Mouse (Mus musculus): Measurements from ENCODE around the gene Ltbp2. TPM values are rescaled to one million over a fixed set of nuclear protein-coding genes. Genes with fewer than 3 reads are reported as not detected.

The Ltbp2 gene
- polyA plus RNA-seq, 1 experiment from 2014 or later = 0.08 TPM

DNA sequence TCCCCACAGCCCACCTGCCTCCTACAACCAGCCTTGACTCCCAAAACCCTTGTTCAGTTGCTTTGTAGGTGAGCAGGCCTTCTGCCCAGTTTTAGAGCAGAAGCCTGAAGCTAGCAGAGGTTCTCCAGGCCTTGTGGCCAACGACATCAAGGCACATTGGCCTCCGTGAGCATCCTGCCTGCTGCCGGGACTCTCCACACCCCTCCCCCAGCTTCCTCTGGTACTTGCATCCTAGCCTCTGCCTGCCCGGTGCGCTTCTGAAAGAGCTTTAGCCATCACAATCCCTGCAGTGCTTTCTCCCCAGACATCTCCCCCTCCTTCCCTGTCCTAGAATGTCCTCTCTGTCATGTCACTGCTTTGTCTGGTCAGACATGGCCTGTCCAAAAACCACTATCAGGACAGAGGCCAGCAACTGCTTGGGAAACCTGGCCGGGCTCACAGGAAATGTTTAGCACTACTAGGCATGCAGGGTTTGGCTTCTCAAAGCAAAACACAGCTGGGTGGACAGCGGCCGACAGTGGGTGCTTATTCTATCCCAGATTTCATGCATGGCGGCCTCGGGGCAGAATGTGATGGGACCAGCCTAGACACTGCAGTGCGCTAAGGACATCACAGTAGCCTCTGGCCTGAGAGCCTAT, 24.8 kb downstream of the Ltbp2 start:
- ATAC-seq (ENCODE audit: low FRiP score, low TSS enrichment) = no peak
- WGBS = 43% methylated on average over 11 of the region's 11 CpGs
- no peak overlapping the region for H3K27ac ChIP-seq (ENCODE audit: low read depth, low read length)

DNA sequence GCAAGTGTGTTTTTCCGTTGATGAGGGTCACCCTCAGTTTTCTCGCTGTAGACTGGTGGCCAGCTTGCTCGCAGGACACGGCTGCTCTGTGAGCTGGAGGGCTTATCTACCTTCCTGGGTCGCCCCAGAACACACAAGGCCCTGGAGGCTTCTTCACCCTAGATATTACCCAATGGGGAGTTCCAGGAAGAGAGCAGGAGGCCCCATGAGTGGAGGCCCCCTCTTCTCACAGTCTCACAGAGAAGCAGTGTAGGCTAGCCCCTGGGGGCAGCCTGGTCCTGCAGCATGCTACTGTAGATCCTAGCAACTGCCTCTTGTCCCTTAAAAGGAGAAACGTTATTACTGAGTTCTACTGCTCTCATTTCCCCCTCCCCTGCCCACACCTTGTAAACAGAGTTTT, 28.4 kb downstream of the Ltbp2 start:
- Histone ChIP-seq H3K4me3 (ENCODE audit: low read length) (no peak overlapping the region), H3K27ac (ENCODE audit: low read depth, low read length) (peak overlapping the region; percentile 20; the same call in 1 of the 2 replicates), H3K9ac (ENCODE audit: low read depth, low read length) (no peak overlapping the region), H3K4me1 (ENCODE audit: control insufficient read depth, insufficient read depth, low read length) (peaks cover 36% of the 10 kb centered on the region), H3K36me3 (ENCODE audit: control insufficient read depth, insufficient read depth, low read length) (no peaks in the 10 kb centered on the region), H3K9me3 (ENCODE audit: control insufficient read depth, low read length) (no peaks in the 10 kb centered on the region), H3K4me2 (replicated peaks; ENCODE audit: low read depth, low read length) (no peak overlapping the region; the same call in 1 of the 2 replicates), H3K27me3 (ENCODE audit: control insufficient read depth, insufficient read depth, low read length) (peaks cover 3% of the 10 kb centered on the region; the same call in 1 of the 2 replicates)
- ATAC-seq (ENCODE audit: low FRiP score, low TSS enrichment) = peak; percentile 45
- WGBS = 13% methylated on average over 6 of the region's 6 CpGs

More for the DNA sequence above, 24.8 kb downstream of the Ltbp2 start:
- Histone ChIP-seq H3K9me3 (ENCODE audit: control insufficient read depth, low read length) (no peaks in the 10 kb centered on the region), H3K4me3 (ENCODE audit: low read length) (no peak overlapping the region), H3K4me1 (ENCODE audit: control insufficient read depth, insufficient read depth, low read length) (peaks cover 25% of the 10 kb centered on the region), H3K27me3 (ENCODE audit: control insufficient read depth, insufficient read depth, low read length) (peaks cover 3% of the 10 kb centered on the region; the same call in 1 of the 2 replicates), H3K9ac (ENCODE audit: low read depth, low read length) (no peak overlapping the region), H3K36me3 (ENCODE audit: control insufficient read depth, insufficient read depth, low read length) (no peaks in the 10 kb centered on the region), H3K4me2 (replicated peaks; ENCODE audit: low read depth, low read length) (no peak overlapping the region)

GRCm38 (mm10) chr12:84847480-84847879, 28.9 kb downstream of the Ltbp2 start:
- ATAC-seq (ENCODE audit: low FRiP score, low TSS enrichment) = peak; percentile 92
- Histone ChIP-seq H3K9ac (ENCODE audit: low read depth, low read length) (no peak overlapping the region), H3K4me2 (replicated peaks; ENCODE audit: low read depth, low read length) (peak overlapping the region; percentile 32), H3K9me3 (ENCODE audit: control insufficient read depth, low read length) (no peaks in the 10 kb centered on the region), H3K27me3 (ENCODE audit: control insufficient read depth, insufficient read depth, low read length) (peaks cover 3% of the 10 kb centered on the region; the same call in 1 of the 2 replicates), H3K4me1 (ENCODE audit: control insufficient read depth, insufficient read depth, low read length) (peaks cover 36% of the 10 kb centered on the region), H3K27ac (ENCODE audit: low read depth, low read length) (peak overlapping the region; percentile 20; the same call in 1 of the 2 replicates), H3K4me3 (ENCODE audit: low read length) (no peak overlapping the region), H3K36me3 (ENCODE audit: control insufficient read depth, insufficient read depth, low read length) (no peaks in the 10 kb centered on the region)
- WGBS = 4% methylated on average over 7 of the region's 7 CpGs

DNA sequence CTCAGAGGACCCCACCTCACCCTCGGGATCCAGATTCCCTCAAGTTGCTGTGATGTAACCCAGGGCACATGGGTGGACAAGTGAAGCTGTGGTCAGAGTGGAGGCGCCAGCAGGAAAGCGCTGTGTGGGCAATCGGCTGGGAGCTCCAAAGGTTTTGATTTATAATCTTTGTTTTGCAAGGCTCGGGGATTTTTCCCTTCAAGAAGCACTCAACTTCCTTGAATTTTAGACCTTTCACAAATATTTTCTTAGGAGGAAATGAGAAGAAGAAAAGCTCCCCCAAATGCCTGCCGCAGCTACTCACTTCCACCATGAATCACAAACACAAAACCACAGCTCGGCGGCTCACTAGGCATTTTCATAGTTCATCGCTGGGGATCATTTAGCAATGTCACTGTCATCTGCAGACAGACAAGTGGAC, 29.7 kb downstream of the Ltbp2 start:
- H3K4me2 ChIP-seq (replicated peaks; ENCODE audit: low read depth, low read length) = peak overlapping the region; percentile 23; the same call in 1 of the 2 replicates
- no peaks in the 10 kb centered on the region for H3K9me3 ChIP-seq (ENCODE audit: control insufficient read depth, low read length)
- no peaks in the 10 kb centered on the region for H3K36me3 ChIP-seq (ENCODE audit: control insufficient read depth, insufficient read depth, low read length)
- no peak overlapping the region for H3K4me3 ChIP-seq (ENCODE audit: low read length)
- ATAC-seq (ENCODE audit: low FRiP score, low TSS enrichment) = no peak
- H3K27ac ChIP-seq (ENCODE audit: low read depth, low read length) = no peak overlapping the region
- 10% methylated on average over 9 of the region's 9 CpGs for WGBS
- peaks cover 33% of the 10 kb centered on the region for H3K4me1 ChIP-seq (ENCODE audit: control insufficient read depth, insufficient read depth, low read length)
- peaks cover 3% of the 10 kb centered on the region; the same call in 1 of the 2 replicates for H3K27me3 ChIP-seq (ENCODE audit: control insufficient read depth, insufficient read depth, low read length)
- no peak overlapping the region for H3K9ac ChIP-seq (ENCODE audit: low read depth, low read length)

GRCm38 (mm10) chr12:84842706-84843105, 33.6 kb downstream of the Ltbp2 start:
- Histone ChIP-seq H3K4me2 (replicated peaks; ENCODE audit: low read depth, low read length) (no peak overlapping the region), H3K27ac (ENCODE audit: low read depth, low read length) (no peak overlapping the region), H3K27me3 (ENCODE audit: control insufficient read depth, insufficient read depth, low read length) (no peaks in the 10 kb centered on the region), H3K4me3 (ENCODE audit: low read length) (no peak overlapping the region), H3K9ac (ENCODE audit: low read depth, low read length) (no peak overlapping the region), H3K36me3 (ENCODE audit: control insufficient read depth, insufficient read depth, low read length) (no peaks in the 10 kb centered on the region), H3K9me3 (ENCODE audit: control insufficient read depth, low read length) (no peaks in the 10 kb centered on the region), H3K4me1 (ENCODE audit: control insufficient read depth, insufficient read depth, low read length) (peaks cover 21% of the 10 kb centered on the region)
- ATAC-seq (ENCODE audit: low FRiP score, low TSS enrichment) = no peak
- 48% methylated on average over 6 of the region's 6 CpGs for WGBS

DNA sequence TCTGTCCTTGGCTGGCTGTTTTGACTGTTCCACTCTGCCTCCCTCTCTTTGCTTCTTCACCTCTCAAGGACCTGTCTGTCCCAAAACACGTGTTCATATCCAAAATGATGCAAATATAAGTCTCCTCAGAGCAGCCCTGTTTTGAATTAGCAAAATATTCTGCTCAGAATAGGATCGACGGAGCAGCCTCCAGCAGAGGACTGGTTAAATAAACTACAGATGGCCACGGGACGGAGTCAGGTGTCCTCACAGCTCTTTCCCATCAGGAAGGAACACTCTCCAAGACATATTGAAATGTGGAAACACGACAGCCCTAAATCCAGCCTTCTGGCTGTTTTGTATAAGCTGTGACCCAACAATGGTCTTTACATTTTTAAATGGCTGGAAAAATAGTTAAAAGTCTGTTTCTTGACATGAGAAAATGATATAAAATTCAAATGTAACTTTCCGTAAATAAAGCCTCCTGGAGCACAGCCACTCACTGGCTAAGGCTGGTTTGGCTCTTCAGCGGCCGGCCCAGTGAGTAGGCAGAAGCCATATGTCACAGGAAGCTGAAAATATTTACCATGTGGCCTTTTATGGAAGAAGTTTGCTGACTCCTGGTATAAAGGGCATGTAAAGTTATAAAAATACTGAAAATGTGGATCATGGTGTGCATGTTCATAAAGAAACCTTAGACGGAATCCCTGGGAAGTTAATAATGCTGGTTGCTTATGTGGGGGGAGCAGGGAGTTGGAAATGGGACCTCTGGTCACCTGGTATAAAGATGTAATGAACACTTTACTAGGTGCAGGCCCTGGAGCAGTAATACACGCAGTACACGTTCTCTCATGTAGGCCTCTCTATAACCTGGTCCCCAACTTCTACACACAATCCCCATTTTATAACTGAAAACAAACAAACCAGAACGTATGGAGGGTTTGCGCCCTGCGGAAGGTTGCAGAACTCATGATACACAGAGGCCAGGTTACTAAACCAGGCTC, 34.9 kb downstream of the Ltbp2 start:
- no peaks in the 10 kb centered on the region for H3K27me3 ChIP-seq (ENCODE audit: control insufficient read depth, insufficient read depth, low read length)
- no peaks in the 10 kb centered on the region for H3K9me3 ChIP-seq (ENCODE audit: control insufficient read depth, low read length)
- WGBS = 64% methylated on average over 15 of the region's 15 CpGs
- H3K9ac ChIP-seq (ENCODE audit: low read depth, low read length) = no peak overlapping the region
- H3K4me1 ChIP-seq (ENCODE audit: control insufficient read depth, insufficient read depth, low read length) = peaks cover 11% of the 10 kb centered on the region
- no peak for ATAC-seq (ENCODE audit: low FRiP score, low TSS enrichment)
- no peak overlapping the region for H3K27ac ChIP-seq (ENCODE audit: low read depth, low read length)
- H3K4me3 ChIP-seq (ENCODE audit: low read length) = no peak overlapping the region
- H3K4me2 ChIP-seq (replicated peaks; ENCODE audit: low read depth, low read length) = no peak overlapping the region
- no peaks in the 10 kb centered on the region for H3K36me3 ChIP-seq (ENCODE audit: control insufficient read depth, insufficient read depth, low read length)

DNA sequence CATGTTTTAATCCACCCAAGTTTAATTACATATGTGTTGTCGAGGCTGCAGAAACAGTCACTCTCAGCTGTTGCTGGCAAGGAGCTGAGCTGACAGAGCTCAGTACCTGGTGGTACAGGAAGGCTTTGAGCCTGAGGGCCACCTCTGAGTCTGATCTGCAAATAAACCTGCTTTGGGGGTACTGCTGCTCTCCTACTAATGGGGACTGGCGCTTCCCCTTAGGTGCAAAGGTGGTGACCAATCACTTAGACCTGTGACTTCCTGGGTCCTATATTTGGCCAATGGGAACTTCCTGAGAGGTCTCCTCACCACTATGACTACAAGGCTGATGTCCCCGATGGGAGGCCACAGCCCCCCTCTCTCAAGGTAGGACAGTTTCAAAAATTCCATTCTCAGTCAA, 35.6 kb downstream of the Ltbp2 start:
- Histone ChIP-seq H3K4me1 (ENCODE audit: control insufficient read depth, insufficient read depth, low read length) (peaks cover 5% of the 10 kb centered on the region; the same call in 1 of the 2 replicates), H3K4me2 (replicated peaks; ENCODE audit: low read depth, low read length) (no peak overlapping the region), H3K27me3 (ENCODE audit: control insufficient read depth, insufficient read depth, low read length) (no peaks in the 10 kb centered on the region), H3K4me3 (ENCODE audit: low read length) (no peak overlapping the region), H3K27ac (ENCODE audit: low read depth, low read length) (no peak overlapping the region), H3K9me3 (ENCODE audit: control insufficient read depth, low read length) (no peaks in the 10 kb centered on the region), H3K36me3 (ENCODE audit: control insufficient read depth, insufficient read depth, low read length) (no peaks in the 10 kb centered on the region), H3K9ac (ENCODE audit: low read depth, low read length) (no peak overlapping the region)
- 79% methylated on average over 3 of the region's 3 CpGs for whole genome bisulfite sequencing
- no peak for ATAC-seq (ENCODE audit: low FRiP score, low TSS enrichment)

DNA sequence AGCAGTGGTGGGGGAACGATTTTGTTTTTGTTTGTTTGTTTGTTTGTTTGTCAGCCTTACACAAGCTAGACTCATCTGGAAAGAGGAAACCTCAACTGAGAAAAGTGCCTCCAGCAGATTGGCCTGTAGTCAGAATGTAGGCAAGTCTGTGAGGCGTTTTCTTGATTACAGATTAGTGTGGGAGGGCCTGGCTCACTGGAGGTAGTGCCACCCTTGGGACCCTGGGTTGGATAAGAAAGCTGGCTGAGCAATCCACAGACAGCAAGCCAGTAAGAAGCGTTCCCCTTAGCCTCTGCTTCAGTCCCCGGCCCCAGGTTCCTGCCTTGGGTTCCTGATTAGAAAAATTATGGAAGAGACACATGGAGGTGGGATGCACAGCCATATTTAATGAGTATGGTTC, 36.4 kb downstream of the Ltbp2 start:
- Histone ChIP-seq H3K9ac (ENCODE audit: low read depth, low read length) (no peak overlapping the region), H3K4me1 (ENCODE audit: control insufficient read depth, insufficient read depth, low read length) (peaks cover 5% of the 10 kb centered on the region; the same call in 1 of the 2 replicates), H3K27ac (ENCODE audit: low read depth, low read length) (no peak overlapping the region), H3K9me3 (ENCODE audit: control insufficient read depth, low read length) (no peaks in the 10 kb centered on the region), H3K4me3 (ENCODE audit: low read length) (no peak overlapping the region), H3K4me2 (replicated peaks; ENCODE audit: low read depth, low read length) (no peak overlapping the region), H3K36me3 (ENCODE audit: control insufficient read depth, insufficient read depth, low read length) (no peaks in the 10 kb centered on the region), H3K27me3 (ENCODE audit: control insufficient read depth, insufficient read depth, low read length) (no peaks in the 10 kb centered on the region)
- ATAC-seq (ENCODE audit: low FRiP score, low TSS enrichment) = no peak
- WGBS = 75% methylated on average over 4 of the region's 4 CpGs

DNA sequence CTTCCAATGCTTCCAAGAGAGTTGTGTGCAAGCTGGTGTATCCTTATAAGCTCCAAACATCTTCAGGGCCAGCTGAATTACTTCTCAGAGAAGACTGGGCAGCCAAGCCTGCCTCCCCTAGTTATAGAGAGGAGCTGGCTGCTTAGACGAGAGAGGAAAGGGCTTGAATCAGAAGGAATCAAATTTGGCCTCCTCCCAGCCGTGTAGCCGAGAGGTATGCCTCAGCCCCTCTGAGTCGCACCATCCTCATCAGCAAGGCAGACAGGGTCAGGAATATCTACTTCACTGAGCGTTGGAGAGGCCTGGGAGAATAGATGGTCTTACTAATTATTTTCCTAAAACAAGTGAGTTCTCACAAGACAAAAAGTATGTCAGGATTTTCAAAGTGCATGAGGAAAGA, 40.7 kb downstream of the Ltbp2 start:
- Histone ChIP-seq H3K9me3 (ENCODE audit: control insufficient read depth, low read length) (no peaks in the 10 kb centered on the region), H3K27me3 (ENCODE audit: control insufficient read depth, insufficient read depth, low read length) (no peaks in the 10 kb centered on the region), H3K27ac (ENCODE audit: low read depth, low read length) (no peak overlapping the region), H3K9ac (ENCODE audit: low read depth, low read length) (no peak overlapping the region), H3K4me2 (replicated peaks; ENCODE audit: low read depth, low read length) (no peak overlapping the region), H3K4me1 (ENCODE audit: control insufficient read depth, insufficient read depth, low read length) (no peaks in the 10 kb centered on the region), H3K4me3 (ENCODE audit: low read length) (no peak overlapping the region), H3K36me3 (ENCODE audit: control insufficient read depth, insufficient read depth, low read length) (no peaks in the 10 kb centered on the region)
- ATAC-seq (ENCODE audit: low FRiP score, low TSS enrichment) = no peak
- WGBS = 80% methylated on average over 5 of the region's 5 CpGs
